Mouse (Mus musculus) left cerebral cortex, postnatal 4 days (tissue): ENCODE measurements at regions not wholly inside any gene's neighbourhood (a gene's known extent, or its start where the extent isn't known, plus 50 kb on each side); places are given as distances from the start of the nearest gene placed in this dataset.
A peak's percentile ranks its signal among the peaks of the same experiment; 100 is the strongest.

Source experiments
- DNase-seq: peaks from one replicate; pipeline ENCODE4 v3.0.0-alpha.2; 2022
- intact Hi-C: fragments of 180-260 bp; cut with DNase I; formaldehyde crosslinking; loops from one replicate; pipeline ENCODE4 v1.15.1; 2025

- intact Hi-C loops, result no loop called here
- no peak for DNase-seq
Observed at GRCm38 (mm10) chr14:58969248-58969647, 173.4 kb downstream of the 1700129C05Rik start.

GRCm38 (mm10) chr14:58967975-58968374 is 174.7 kb downstream of the 1700129C05Rik start:
- DNase-seq, result no peak
- intact Hi-C loops, result no loop called here

GRCm38 (mm10) chr14:58967163-58967562 is 175.5 kb downstream of the 1700129C05Rik start:
- no peak for DNase-seq
- intact Hi-C loops, result no loop called here

GRCm38 (mm10) chr14:58944958-58945357 is 197.7 kb downstream of the 1700129C05Rik start:
- intact Hi-C loops, result no loop called here
- DNase-seq, result no peak

- DNase-seq, result no peak
- intact Hi-C loops, result no loop called here
Observed at GRCm38 (mm10) chr14:58943267-58943765, 199.4 kb downstream of the 1700129C05Rik start.

- peak; percentile 42 for DNase-seq
- intact Hi-C loops, result no loop called here
Observed at GRCm38 (mm10) chr14:58939086-58939485, 203.6 kb downstream of the 1700129C05Rik start.

GRCm38 (mm10) chr14:58938601-58938970 is 204.1 kb downstream of the 1700129C05Rik start:
- DNase-seq, result peak; percentile 17
- intact Hi-C loops, result no loop called here

GRCm38 (mm10) chr14:58937791-58938600 is 204.7 kb downstream of the 1700129C05Rik start:
- peak; percentile 71 for DNase-seq
- intact Hi-C loops, result no loop called here

GRCm38 (mm10) chr14:58937331-58937730 is 205.4 kb downstream of the 1700129C05Rik start:
- intact Hi-C loops, result no loop called here
- peak; percentile 62 for DNase-seq

GRCm38 (mm10) chr14:58936131-58936530 is 206.6 kb downstream of the 1700129C05Rik start:
- intact Hi-C loops, result no loop called here
- no peak for DNase-seq

- no peak for DNase-seq
- intact Hi-C loops, result loop anchor here (10.0 kb wide), 1 partner anchor 883 kb away; no protein-coding TSS in a partner anchor
Observed at GRCm38 (mm10) chr14:58917853-58918252, 224.8 kb downstream of the 1700129C05Rik start.

- intact Hi-C loops, result loop anchor here (10.0 kb wide), 1 partner anchor 882 kb away; no protein-coding TSS in a partner anchor
- no peak for DNase-seq
Observed at GRCm38 (mm10) chr14:58917228-58917627, 225.5 kb downstream of the 1700129C05Rik start.

- intact Hi-C loops, result loop anchor here (10.0 kb wide), 1 partner anchor 880 kb away; no protein-coding TSS in a partner anchor
- no peak for DNase-seq
Observed at GRCm38 (mm10) chr14:58914937-58915336, 227.8 kb downstream of the 1700129C05Rik start.

- DNase-seq, result no peak
- intact Hi-C loops, result loop anchor here (10.0 kb wide), 1 partner anchor 876 kb away; no protein-coding TSS in a partner anchor
Observed at GRCm38 (mm10) chr14:58910846-58911245, 231.8 kb downstream of the 1700129C05Rik start.

- intact Hi-C loops, result no loop called here
- no peak for DNase-seq
Observed at GRCm38 (mm10) chr14:58907932-58908331, 234.8 kb downstream of the 1700129C05Rik start.

- intact Hi-C loops, result no loop called here
- no peak for DNase-seq
Observed at GRCm38 (mm10) chr14:58907359-58907758, 235.3 kb downstream of the 1700129C05Rik start.

GRCm38 (mm10) chr14:58906631-58907030 is 236.1 kb downstream of the 1700129C05Rik start:
- intact Hi-C loops, result no loop called here
- no peak for DNase-seq

- intact Hi-C loops, result no loop called here
- DNase-seq, result no peak
Observed at GRCm38 (mm10) chr14:58868176-58868949, 274.3 kb downstream of the 1700129C05Rik start.

- intact Hi-C loops, result no loop called here
Observed at GRCm38 (mm10) chr14:58867396-58868107, 275.1 kb downstream of the 1700129C05Rik start.

GRCm38 (mm10) chr14:58854871-58855270 is 287.8 kb downstream of the 1700129C05Rik start:
- DNase-seq, result no peak
- intact Hi-C loops, result no loop called here

More at GRCm38 (mm10) chr14:58867396-58868107, 275.1 kb downstream of the 1700129C05Rik start:
- DNase-seq, result no peak

- DNase-seq, result no peak
- intact Hi-C loops, result no loop called here
Observed at GRCm38 (mm10) chr14:58844565-58844964, 298.1 kb downstream of the 1700129C05Rik start.
